Mouse (Mus musculus) CD4-positive naive resting alpha-beta T cell, adult 57 days (primary cell): ENCODE data around the gene Cc2d2a. TPM values are rescaled to one million over a fixed set of nuclear protein-coding genes. Genes with fewer than 3 reads are reported as not detected.

Experiments
- total RNA-seq: library from RNA; stranded (reverse); gene quantifications from one replicate; pipeline ENCODE4 v1.2.4, GENCODE M21; 2023

The Cc2d2a gene
- 0.12 TPM for total RNA-seq

GRCm38 (mm10) chr5:43661997-43662961 lies at the start of gene Cc2d2a:
Gene Cc2d2a, plus strand, starts transcription at chr5:43662346.

Other genes with a start within 250 kb of the Cc2d2a start
- 0.30 TPM for gene C1qtnf7, start 146.8 kb upstream of the Cc2d2a start, total RNA-seq
- gene Bst1, start 156.5 kb downstream of the Cc2d2a start, total RNA-seq, result not detected
- gene Fbxl5, start 159.3 kb downstream of the Cc2d2a start, total RNA-seq, result 55.2 TPM
- gene Cd38, start 206.2 kb downstream of the Cc2d2a start, total RNA-seq, result 5.6 TPM